Mouse (Mus musculus): ENCODE measurements at regions not wholly inside any gene's neighbourhood (a gene's known extent, or its start where the extent isn't known, plus 50 kb on each side); places are given as distances from the start of the nearest gene placed in this dataset.
"Not testable (repeated sequence)": the region's sequence is repeated elsewhere in the genome, so short reads cannot be mapped to it uniquely, and the experiment has no call there.

DNA sequence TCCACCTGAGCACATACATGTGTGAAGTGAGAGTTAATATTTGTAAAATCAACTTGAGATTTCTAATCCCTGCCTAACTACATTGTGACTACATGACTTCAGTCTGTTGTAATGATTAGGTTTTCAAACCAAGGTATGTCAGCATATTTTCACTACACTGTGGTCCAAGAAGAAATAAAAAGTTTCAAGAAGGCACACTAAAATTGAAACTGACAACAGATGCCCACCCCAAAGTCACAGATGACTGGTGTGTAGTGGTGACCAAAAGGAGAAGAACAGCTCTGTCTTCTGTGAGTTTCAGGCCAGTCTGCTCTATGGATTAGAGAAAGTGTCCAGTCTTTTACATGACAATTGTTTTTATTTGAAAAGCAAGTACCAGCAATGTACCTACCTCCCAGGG lies 255.9 kb upstream of the Klf6 start:
- DNase-seq (ENCODE audit: low spot score), result no peak

DNA sequence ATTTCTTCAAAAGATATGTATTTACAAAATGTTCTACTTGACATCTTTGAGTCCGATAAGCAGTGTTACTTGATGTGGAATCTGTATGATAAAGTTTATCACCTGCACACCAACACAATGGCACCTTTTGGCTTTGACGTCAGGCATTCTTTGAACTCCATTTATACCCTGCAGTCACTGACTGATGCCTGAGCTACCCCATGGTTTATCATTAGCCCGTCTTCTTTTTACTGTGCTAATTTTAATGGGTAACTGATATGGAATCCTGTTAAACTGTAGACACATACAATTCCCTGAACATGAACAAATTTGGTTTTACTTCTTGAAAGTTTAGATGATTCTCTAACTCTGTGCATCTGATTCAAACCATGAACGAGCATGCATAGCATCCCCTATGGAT lies 253.8 kb upstream of the Klf6 start:
- no peak for DNase-seq (ENCODE audit: low spot score)

DNA sequence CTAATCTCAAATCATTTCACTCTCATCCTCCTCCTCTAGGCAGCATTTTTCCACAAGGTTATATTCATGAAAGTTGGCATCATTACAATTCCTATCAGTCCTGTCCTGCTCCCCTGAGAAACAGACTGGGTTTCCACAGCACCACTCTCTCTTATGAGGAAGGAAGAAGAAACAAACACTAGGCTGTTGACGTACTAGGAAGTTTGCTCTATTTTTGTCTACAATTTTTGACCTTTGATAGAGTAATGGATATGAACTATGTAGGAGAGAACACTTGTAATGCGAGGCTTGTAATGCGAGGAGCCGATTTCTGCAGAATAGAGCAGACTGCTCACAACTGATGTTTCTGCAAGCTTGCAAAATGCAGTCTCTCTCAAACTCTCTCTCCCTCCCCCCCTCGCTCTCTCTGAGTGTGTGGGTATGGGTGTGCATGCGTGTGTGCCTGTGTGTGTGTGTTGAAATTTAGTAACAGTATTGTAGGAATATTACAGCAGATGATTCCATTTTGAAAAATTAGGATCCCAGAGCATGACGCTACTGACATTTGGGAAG lies 247.0 kb upstream of the Klf6 start:
- peak; percentile 83 for DNase-seq (ENCODE audit: low spot score)

DNA sequence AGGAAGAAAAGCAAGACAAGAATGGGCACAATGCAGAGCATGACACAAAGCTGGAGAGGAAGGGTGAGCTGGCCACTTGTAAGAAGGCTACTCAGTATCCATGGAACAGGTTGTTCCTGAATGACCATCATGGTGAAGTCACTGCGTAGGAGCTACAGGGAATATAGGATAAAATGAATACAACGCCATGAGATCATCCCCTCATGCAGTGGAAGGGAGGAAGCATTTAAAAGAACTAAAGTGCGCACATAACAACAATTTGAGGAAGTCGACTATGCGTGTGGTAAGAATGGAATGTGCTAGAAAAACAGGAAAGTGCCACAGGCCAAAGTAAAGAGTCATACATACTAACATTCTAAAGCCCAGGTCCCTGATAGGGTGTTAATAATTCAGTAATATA lies 246.4 kb upstream of the Klf6 start:
- no peak for DNase-seq (ENCODE audit: low spot score)

DNA sequence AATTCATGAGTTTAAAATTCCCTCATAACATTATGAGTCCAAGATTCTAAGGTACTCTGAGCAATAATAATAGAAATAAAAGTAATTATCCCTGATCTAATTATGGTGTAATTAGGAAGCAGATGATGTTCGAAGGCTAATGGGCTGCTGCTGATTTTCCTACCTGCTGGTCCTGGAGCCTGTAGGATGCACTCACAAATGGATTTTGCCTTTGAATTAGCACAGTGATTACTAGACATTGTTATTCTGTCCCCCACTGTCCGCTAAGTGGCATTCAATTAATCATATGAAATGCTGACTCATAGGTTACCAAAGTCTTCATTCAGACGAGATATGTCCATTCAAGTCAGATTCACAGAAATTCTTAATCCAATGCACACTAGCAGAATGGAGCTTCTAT lies 246.0 kb upstream of the Klf6 start:
- DNase-seq (ENCODE audit: low spot score), result no peak

DNA sequence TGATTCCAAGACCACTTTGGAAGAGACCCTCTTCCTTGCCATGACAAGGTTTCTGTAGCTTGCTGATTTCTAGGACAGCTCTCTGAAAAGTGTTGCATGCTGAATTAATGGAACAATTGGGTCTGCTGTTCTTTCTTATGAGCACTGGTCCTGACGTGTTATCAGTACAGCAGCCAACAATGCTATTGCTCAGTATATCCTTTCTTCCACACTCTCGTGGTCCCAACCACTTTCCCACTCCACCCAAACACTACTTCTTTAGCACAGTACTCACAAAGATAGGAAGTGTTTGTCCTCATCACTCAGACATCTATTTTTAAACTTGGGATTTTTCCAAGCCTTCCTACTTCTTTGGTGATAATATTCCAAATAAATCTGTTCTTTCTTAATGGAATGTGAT lies 233.2 kb upstream of the Klf6 start:
- peak; percentile 37 for DNase-seq (ENCODE audit: low spot score)

DNA sequence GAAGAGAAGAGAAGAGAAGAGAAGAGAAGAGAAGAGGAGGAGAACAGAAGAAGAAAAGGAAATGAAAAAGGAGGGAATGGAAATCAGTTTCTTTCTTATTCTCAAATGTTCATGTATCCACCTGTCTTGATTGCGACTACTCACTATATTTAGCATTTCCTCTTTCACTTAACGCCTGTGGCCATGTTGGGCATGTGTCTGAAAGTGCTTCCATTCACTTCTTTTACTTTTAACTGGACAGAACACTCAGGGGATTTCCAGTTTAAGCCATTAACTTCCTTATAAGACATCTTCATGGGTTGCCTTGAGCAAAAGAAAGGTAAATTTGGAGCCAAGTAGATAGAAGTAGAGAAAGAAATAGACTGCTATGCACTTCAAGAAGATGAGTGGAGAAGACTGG lies 226.3 kb upstream of the Klf6 start:
- no peak for DNase-seq (ENCODE audit: low spot score)

DNA sequence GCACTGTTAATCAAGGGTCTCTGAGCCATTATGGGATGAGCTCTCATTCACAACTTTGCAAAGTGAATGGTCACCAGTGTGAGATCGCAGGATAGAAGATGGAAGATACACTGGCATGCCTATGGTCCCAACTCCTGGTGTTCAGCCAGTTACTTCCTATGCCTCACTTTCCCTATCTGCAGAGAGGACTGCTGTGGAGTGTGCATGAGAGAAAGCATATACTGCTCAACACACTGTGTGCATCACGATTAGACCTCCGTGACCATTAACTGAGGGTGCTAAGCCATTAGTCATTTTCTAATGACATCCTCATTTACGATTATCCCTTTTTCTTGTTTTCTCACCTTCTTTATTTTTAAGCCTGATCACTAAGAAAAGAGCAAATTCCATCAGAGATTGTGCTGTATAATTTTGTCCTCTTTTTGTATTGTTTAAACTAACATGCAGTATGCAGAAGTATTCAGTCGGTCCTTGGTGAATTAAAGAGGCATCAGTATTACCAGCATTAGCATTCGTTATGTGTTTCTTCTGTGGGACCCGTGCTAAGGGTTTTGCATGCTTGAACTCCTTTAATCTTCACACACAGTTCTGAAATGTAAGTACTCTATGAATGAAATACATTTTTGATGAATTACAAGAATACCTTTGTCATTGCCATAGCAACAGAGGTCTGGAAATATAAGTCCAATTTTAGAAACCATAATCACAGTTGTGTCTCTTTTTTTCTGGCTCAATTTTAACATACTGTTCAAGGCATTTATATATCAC lies 219.4 kb upstream of the Klf6 start:
- no peak for DNase-seq (ENCODE audit: low spot score)

DNA sequence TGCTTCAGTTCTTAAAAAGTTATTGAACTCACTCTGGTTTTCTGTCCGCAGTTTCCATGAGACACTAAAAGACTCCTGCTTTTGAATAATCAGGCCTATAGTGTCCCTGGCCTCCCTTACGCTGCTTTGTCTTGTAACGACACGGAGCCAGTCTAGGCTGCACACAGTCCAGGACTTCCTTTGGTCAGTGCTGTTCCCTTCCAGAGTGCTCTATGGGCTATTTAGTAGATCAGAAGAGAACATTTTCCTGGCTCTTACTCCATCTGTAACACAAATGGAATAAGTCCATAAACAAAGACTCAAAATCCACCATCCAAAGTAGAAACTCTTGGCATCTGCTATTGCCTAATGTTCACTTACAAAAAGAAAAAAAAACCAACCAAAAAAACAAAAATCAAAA lies 213.0 kb upstream of the Klf6 start:
- DNase-seq (ENCODE audit: low spot score), result no peak

DNA sequence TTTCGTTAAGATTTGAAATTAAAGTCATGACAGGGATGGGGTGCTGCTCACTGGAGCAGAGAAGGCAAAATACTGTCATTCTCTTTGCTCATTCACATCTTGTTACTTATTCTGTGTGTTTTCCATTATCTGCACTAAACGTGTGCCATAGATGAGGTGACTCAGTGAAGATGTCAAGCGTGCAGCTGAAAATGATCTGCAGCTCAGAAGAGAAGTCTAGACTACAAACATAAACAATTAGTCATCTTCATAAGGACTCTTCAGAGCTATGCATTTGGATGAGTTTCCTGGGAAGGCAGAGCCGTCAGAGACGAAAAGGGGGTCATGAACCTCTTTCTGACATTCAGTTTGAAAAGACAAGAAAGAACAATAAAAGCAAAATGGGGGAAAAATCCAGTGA lies 203.7 kb upstream of the Klf6 start:
- DNase-seq (ENCODE audit: low spot score), result no peak

DNA sequence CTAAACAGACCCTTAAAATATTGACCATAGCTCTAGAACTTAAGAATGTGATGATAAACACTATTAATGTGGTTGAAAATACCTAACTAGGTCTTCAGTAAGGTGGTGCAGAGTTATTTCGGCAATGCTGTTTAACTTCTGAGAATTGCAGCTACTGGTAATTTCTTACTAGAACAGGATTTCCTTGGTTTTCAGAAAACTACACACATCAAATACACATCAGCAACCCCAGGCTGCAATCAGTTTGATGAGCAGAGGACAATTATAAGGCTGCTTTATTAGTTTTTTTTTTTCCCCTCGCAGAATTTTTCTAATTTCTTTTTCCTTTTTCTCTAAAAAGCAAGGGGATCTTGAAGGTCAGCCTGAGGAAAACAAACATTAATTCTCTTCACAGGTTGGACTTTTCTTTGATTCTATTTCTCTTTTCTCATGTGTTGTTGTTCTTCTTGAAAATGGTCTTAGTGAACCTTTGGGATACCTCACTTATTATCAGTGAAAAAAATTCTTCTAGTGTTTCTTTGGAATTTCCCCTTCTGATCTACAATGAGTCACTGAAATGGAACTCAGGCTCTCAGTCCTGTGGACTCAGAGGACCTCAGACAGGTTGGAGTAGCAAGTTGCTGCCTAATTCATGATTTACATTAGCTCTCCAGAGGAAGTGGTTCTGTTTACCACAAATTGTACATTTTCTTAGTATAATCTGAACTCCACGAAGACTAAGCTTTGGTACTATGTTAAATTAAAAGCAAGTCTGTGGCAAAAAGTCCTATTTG lies 194.9 kb upstream of the Klf6 start:
- no peak for DNase-seq (ENCODE audit: low spot score)

DNA sequence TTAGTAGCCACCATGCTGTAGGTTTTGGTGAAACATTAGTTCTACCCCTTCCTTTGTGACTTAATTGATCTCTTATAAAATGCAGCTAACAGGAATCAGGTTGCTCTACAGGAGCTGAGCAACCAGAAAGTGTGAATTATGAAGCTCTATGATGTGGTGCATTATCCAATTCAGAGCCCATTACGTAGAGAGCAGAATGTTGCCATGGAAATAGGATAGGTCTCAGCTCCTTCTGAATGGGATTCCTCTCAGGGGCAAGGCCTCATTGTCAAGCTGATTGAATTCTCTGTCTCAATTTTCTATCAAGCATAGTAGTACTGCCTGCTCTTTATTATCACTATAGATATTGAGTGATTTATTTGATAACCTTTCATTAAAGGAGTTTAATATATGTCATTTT lies 185.6 kb upstream of the Klf6 start:
- DNase-seq (ENCODE audit: low spot score), result no peak

DNA sequence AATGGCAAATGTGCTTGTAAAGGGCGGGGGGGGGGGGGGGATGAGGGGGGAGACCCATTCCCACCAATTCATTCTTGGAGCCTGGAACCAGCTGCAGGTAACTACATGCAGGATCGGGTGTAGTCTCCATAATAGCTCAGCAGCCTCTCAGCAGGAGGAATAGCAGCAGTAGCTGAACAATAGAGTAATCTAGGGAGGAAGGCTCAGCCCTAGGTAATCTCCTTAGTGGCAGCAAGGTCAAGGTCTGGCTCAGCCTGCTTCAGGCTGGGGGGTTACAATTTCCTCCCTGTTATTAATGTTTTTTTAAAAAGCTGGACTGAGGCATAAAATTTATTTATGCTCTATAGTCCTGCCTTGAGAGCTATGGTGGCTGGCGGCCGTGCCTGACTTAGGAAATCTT lies 171.2 kb upstream of the Klf6 start:
- no peak for DNase-seq (ENCODE audit: low spot score)

DNA sequence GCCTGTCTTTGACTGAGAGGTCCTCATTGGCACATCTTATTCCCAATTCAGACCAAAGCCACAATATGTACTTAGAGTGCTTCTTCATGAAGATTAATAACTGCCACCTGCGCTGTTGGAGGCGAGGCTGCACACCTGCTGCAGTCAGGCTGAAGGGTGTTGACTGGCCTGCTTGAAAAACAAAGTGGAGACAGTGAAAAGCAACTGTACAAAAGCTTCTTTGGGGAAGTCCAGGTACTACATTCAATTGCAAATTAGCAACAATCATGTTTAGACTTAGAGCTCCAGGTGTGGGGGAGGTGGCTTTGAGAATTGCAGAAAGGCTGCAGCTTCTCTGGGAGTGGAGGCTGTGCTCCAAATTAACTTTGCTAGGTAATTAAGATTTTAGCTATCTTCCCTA lies 170.6 kb upstream of the Klf6 start:
- not testable (repeated sequence) for DNase-seq (ENCODE audit: low spot score)

DNA sequence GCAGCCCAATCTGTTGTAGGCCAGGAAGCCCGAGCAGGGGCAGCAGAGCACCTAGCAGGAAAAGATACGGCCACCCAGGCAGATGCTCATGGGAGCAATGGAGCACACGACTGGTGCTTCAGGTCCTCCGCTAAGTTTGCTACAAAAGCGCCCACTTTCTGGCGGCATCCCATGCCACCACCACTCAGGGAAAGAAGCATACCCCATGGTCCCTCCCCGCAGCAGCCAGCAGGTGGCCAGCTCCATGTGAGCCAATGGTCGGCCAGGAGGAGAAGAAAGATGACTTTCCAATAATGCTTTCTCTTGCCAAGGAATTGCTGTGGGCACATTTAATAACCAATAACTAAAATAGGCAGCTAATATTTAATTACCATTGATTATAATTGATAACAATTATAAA lies 166.7 kb upstream of the Klf6 start:
- no peak for DNase-seq (ENCODE audit: low spot score)

DNA sequence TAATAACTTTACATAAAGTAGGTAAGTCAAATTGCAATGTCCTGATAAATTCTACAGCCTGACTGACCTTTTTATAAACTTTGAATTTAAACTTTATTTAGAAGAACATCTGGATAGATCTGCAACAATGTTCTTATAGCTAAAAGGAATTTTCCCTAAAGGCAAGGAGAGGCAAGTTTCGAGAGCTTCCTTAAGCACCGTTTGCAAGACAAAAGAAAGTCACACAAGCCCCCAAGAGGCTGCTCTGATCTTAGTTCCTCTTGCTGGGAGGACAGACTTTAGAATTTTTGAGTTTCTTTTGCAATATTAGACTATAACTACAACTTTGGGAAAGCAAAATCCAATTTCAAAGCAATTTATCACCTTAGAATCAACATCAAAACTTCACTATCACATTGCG lies 165.7 kb upstream of the Klf6 start:
- DNase-seq (ENCODE audit: low spot score), result not testable (repeated sequence)

DNA sequence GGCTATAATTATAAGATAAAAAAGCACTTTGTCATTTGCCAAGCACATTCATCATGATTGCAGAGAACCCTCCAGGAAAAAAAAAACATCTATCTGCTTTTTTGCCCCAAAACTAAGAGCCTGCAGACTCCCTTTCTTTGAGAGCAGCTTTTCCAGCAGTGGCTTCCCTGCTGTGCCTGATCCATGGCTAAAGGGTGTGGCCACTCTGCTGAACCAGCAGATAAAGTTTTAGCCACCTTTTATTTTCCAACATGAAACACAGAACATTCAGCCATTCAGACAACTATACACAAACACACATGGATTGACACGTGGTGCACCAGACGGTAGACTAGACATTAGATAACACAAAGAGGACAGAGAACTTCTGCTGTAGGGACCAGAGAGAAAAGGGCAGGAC lies 164.9 kb upstream of the Klf6 start:
- DNase-seq (ENCODE audit: low spot score), result no peak

DNA sequence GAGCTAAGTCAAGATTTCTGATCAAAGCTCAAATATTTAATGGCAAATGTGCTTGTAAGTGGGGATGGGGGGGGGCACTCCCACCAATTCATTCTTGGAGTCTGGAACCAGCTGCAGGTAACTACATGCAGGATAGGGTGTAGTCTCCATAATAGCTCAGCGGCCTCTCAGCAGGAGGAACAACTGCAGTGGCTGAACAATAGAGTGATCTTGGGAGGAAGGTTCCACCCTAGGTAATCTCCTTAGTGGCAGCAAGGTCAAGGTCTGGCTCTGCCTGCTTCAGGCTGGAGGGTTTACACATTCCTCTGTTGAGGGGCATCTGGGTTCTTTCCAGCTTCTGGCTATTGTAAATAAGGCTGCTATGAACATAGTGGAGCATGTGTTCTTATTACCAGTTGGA lies 164.0 kb upstream of the Klf6 start:
- not testable (repeated sequence) for DNase-seq (ENCODE audit: low spot score)

DNA sequence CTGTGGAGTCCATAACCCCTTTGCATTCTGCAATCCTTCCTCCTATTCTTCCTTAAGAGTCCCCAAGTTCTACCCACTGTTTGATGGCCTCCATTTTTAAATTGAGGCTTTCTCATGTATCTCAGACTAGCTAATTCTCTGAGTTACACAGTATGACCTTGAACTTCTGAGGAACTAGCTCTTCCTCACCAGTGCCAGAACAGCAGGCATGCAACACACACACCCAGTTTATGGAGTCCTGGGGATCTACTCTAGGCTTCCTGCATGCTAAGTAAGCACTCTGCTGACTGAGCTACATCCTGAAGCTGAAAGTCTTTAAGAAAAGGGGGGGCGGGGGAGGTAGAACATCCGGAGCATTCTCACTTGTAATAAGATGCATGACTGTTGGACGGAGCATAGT lies 159.2 kb upstream of the Klf6 start:
- DNase-seq (ENCODE audit: low spot score), result no peak

DNA sequence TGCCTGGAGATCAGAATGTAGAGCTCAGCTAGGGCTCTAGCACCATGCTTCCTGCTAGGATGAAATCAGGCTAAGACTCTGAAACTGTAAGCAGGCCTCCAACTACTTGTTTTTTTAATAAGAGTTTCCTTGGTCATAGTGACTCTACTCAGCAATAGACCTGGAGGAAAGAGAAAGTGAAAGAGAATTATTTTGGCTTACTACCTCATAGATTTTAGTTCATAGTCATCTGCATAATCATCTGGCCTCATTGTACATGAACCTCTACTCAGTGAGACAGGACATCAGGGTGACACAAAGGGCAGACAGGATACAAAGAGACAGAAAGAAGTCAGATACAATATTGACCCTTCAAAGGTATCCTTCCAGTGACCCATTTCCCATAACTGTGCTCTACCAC lies 156.3 kb upstream of the Klf6 start:
- DNase-seq (ENCODE audit: low spot score), result no peak

DNA sequence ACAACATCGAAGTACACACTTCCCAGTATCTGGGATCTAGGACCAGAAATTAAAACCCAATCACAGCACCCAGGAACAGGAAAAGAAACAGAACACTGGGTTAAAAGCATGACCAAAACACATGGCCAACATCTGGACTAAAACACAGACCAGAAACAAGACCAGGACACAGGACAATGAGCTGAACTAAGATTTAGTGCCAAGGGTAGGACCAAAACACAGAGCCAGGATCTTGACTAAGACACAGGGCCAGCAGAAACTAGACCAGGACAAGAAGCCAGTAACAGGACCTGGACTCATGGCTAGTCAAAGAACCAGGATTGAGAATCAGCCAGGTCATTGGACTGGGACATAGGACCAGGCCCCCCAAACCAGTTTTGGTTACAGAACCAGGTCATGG lies 149.6 kb upstream of the Klf6 start:
- DNase-seq (ENCODE audit: low spot score), result no peak

DNA sequence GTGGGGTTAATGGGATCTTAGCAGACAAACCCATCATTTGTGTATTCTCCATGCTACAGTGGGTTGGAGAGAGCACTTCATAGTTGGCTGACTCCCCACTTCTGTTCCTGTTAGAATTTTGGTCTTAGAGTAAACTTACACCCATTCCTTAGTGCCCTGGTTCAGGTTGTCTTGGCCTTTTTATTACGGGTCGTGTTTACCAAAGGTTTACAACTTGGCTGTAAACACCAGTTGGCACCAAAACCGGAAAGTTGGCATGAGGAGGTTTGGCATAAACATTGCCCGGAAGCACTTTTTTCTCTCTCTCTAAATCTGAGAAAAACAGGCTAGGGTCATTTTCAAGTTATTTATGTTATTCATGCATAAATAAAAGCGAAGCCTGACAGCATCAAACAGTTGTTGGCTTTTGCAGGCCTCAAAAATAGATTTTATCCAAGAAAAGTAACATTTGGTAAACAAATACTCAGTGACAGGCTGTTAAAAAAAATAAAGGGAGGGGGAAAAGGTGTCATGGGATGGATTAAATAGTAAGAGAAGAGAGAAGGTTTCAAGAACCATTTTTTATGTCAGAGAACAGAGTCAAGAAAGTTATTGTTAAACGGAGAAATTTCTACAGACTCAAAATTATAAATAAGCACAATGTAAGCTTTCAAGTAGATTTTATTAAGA lies 148.0 kb upstream of the Klf6 start:
- DNase-seq (ENCODE audit: low spot score), result no peak

DNA sequence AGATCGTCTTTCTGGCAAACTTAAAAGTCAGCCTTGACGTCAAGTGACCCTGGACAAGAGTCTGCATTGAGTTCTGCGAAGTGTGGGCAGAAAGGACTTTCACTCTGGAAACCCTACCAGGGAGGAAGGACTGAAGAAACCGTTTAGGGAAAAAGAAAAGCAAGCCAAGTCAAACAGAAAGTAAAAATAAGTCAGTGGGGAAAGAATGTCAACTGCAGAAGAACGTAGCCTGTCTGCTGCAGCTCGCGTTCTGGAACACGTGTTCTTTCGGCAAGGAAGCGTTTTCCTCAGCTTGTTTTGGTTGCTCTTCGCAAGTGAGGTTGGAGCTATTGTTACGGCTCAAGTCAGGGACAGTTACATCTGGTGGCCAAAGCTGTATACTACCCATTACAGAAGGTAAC lies 147.1 kb upstream of the Klf6 start:
- peak; percentile 79 for DNase-seq (ENCODE audit: low spot score)
